Mouse (Mus musculus) MEL (cell line): ENCODE data around the gene Ip6k3. TPM values are rescaled to one million over a fixed set of nuclear protein-coding genes. Genes with fewer than 3 reads are reported as not detected.

ENCODE experiments used
- DNase-seq: peaks from one replicate; pipeline ENCODE4 v3.0.0; 2011; ENCODE audit warnings: low read depth, low spot score
- H3K27ac ChIP-seq: 2 replicates; pipeline ENCODE4 v1.5.1; 2012; ENCODE audit warnings: low read depth, mild to moderate bottlenecking, control low read depth, low read length, moderate library complexity; ENCODE audit not compliant: control insufficient read depth
- H3K27me3 ChIP-seq, 2 experiments: fragments of 150-350 bp in 1 of 2; sonication (generic) in 1 of 2; 2 replicates each; pipeline ENCODE4 v1.6.1; 2012; ENCODE audit warnings: low read length in 2 of 2, mild to moderate bottlenecking in 2 of 2, improper control_type of control experiment in 1 of 2, moderate library complexity in 1 of 2; ENCODE audit not compliant: insufficient read depth in 2 of 2, control insufficient read depth in 1 of 2
- H3K36me3 ChIP-seq, 2 experiments: 2 replicates each; pipeline ENCODE4 v1.6.1; 2012 to 2014; ENCODE audit warnings: low read length in 2 of 2, improper control_type of control experiment in 1 of 2, inconsistent platforms in 1 of 2, mild to moderate bottlenecking in 1 of 2; ENCODE audit not compliant: insufficient read depth in 2 of 2, control insufficient read depth in 1 of 2
- H3K4me1 ChIP-seq, 2 experiments: fragments of 150-350 bp in 1 of 2; sonication (generic) in 1 of 2; 2 replicates each; pipeline ENCODE4 v1.6.1; 2012; ENCODE audit warnings: low read length in 2 of 2, improper control_type of control experiment in 1 of 2, mild to moderate bottlenecking in 1 of 2; ENCODE audit not compliant: insufficient read depth in 2 of 2, control insufficient read depth in 1 of 2
- H3K4me3 ChIP-seq, 2 experiments: fragments of 150-350 bp in 1 of 2; sonication (generic) in 1 of 2; 2 replicates each; pipeline ENCODE4 v1.5.1; 2012; ENCODE audit warnings: low read depth in 2 of 2, low read length in 2 of 2, mild to moderate bottlenecking in 2 of 2, moderate library complexity in 2 of 2, control low read depth in 1 of 2, improper control_type of control experiment in 1 of 2; ENCODE audit not compliant: control insufficient read depth in 1 of 2, insufficient read depth in 1 of 2
- H3K79me2 ChIP-seq: 2 replicates; pipeline ENCODE4 v1.6.1; 2012; ENCODE audit warnings: mild to moderate bottlenecking, low read length, moderate library complexity; ENCODE audit not compliant: control insufficient read depth, poor library complexity, insufficient read depth
- H3K9ac ChIP-seq: 2 replicates; pipeline ENCODE4 v1.6.1; 2012; ENCODE audit warnings: low read depth, mild to moderate bottlenecking, control low read depth, low read length, moderate library complexity; ENCODE audit not compliant: control insufficient read depth, poor library complexity, severe bottlenecking
- H3K9me3 ChIP-seq: fragments of 150-350 bp; sonication (generic); replicated peaks from 2 replicates; pipeline ENCODE4 v1.6.1; 2012; ENCODE audit warnings: mild to moderate bottlenecking, low read length, improper control_type of control experiment, moderate library complexity; ENCODE audit not compliant: insufficient read depth
- BHLHE40 ChIP-seq: IDR thresholded peaks from 2 replicates; pipeline ENCODE4 v1.6.1; 2012; ENCODE audit warnings: low read depth, mild to moderate bottlenecking, inconsistent platforms, low read length, improper control_type of control experiment, borderline replicate concordance
- CHD1 ChIP-seq: IDR thresholded peaks from 2 replicates; pipeline ENCODE4 v1.6.1; 2012; ENCODE audit warnings: low read depth, mild to moderate bottlenecking, inconsistent platforms, low read length, improper control_type of control experiment
- CTCF ChIP-seq, 3 experiments: IDR thresholded peaks in 2 of 3; conservative IDR thresholded peaks in 1 of 3; 2 replicates each; pipeline ENCODE4 v1.5.1; 2011 to 2012; ENCODE audit warnings: low read length in 3 of 3, low read depth in 2 of 3, mild to moderate bottlenecking in 2 of 3, improper control_type of control experiment in 1 of 3, inconsistent platforms in 1 of 3, mixed read lengths in 1 of 3, moderate library complexity in 1 of 3; ENCODE audit not compliant: control insufficient read depth in 1 of 3, insufficient read depth in 1 of 3, poor library complexity in 1 of 3, severe bottlenecking in 1 of 3
- ELF1 ChIP-seq: IDR thresholded peaks from 2 replicates; pipeline ENCODE4 v1.6.1; 2014; ENCODE audit warnings: low read depth, mild to moderate bottlenecking, inconsistent platforms, low read length, improper control_type of control experiment, moderate library complexity
- EP300 ChIP-seq, 2 experiments: IDR thresholded peaks; 2 replicates each; pipeline ENCODE4 v1.6.1; 2011; ENCODE audit warnings: improper control_type of control experiment in 2 of 2, low read length in 2 of 2, low read depth in 1 of 2, mild to moderate bottlenecking in 1 of 2
- ETS1 ChIP-seq: IDR thresholded peaks from 2 replicates; pipeline ENCODE4 v1.6.1; 2012; ENCODE audit warnings: low read depth, mild to moderate bottlenecking, inconsistent platforms, low read length, improper control_type of control experiment, moderate library complexity
- GATA1 ChIP-seq: IDR thresholded peaks from 2 replicates; pipeline ENCODE4 v1.6.1; 2011; ENCODE audit warnings: low read depth, low read length, improper control_type of control experiment
- HCFC1 ChIP-seq: IDR thresholded peaks from 2 replicates; pipeline ENCODE4 v1.6.1; 2012; ENCODE audit warnings: low read depth, mild to moderate bottlenecking, inconsistent platforms, low read length, improper control_type of control experiment, moderate library complexity
- KAT2A ChIP-seq: conservative IDR thresholded peaks from 2 replicates; pipeline ENCODE4 v1.6.1; 2012; ENCODE audit warnings: low read depth, low read length, improper control_type of control experiment, inconsistent platforms
- MAFK ChIP-seq: IDR thresholded peaks from 2 replicates; pipeline ENCODE4 v1.6.1; 2011; ENCODE audit warnings: low read depth, mild to moderate bottlenecking, low read length, improper control_type of control experiment, borderline replicate concordance
- MAX ChIP-seq: IDR thresholded peaks from 2 replicates; pipeline ENCODE4 v1.6.1; 2011; ENCODE audit warnings: low read length, improper control_type of control experiment
- MAZ ChIP-seq: IDR thresholded peaks from 2 replicates; pipeline ENCODE4 v1.6.1; 2012; ENCODE audit warnings: low read depth, mild to moderate bottlenecking, inconsistent platforms, low read length, improper control_type of control experiment
- MEF2A ChIP-seq: IDR thresholded peaks from 2 replicates; pipeline ENCODE4 v1.6.1; 2014; ENCODE audit warnings: low read depth, mild to moderate bottlenecking, inconsistent platforms, low read length, improper control_type of control experiment; ENCODE audit not compliant: poor library complexity, insufficient replicate concordance, severe bottlenecking; ENCODE audit errors: extremely low read depth
- MXI1 ChIP-seq: IDR thresholded peaks from 2 replicates; pipeline ENCODE4 v1.6.1; 2011; ENCODE audit warnings: mild to moderate bottlenecking, low read depth, low read length, improper control_type of control experiment
- MYB ChIP-seq: IDR thresholded peaks from 2 replicates; pipeline ENCODE4 v1.6.1; 2011; ENCODE audit warnings: mild to moderate bottlenecking, low read depth, low read length, improper control_type of control experiment
- MYC ChIP-seq: IDR thresholded peaks from 2 replicates; pipeline ENCODE4 v1.6.1; 2011; ENCODE audit warnings: low read depth, mild to moderate bottlenecking, low read length, improper control_type of control experiment, moderate library complexity
- NELFE ChIP-seq: IDR thresholded peaks from 2 replicates; pipeline ENCODE4 v1.6.1; 2011; ENCODE audit warnings: low read depth, low read length, improper control_type of control experiment
- NRF1 ChIP-seq: IDR thresholded peaks from 2 replicates; pipeline ENCODE4 v1.6.1; 2014; ENCODE audit warnings: low read depth, mild to moderate bottlenecking, inconsistent platforms, low read length, improper control_type of control experiment, moderate library complexity; ENCODE audit not compliant: poor library complexity, insufficient read depth, severe bottlenecking
- POLR2A ChIP-seq, 2 experiments: IDR thresholded peaks; 2 replicates each; pipeline ENCODE4 v1.6.1; 2011 to 2012; ENCODE audit warnings: low read length in 2 of 2, mild to moderate bottlenecking in 2 of 2, control low read depth in 1 of 2, improper control_type of control experiment in 1 of 2, low read depth in 1 of 2, moderate library complexity in 1 of 2; ENCODE audit not compliant: control insufficient read depth in 1 of 2, insufficient read depth in 1 of 2, poor library complexity in 1 of 2
- POLR2AphosphoS2 ChIP-seq: IDR thresholded peaks from 2 replicates; pipeline ENCODE4 v1.6.1; 2011; ENCODE audit warnings: low read length, improper control_type of control experiment
- POLR2AphosphoS5 ChIP-seq: IDR thresholded peaks from 2 replicates; pipeline ENCODE4 v1.6.1; 2012; ENCODE audit warnings: low read depth, borderline replicate concordance, mild to moderate bottlenecking, inconsistent platforms, low read length, moderate library complexity, mixed read lengths
- RCOR1 ChIP-seq: IDR thresholded peaks from 2 replicates; pipeline ENCODE4 v1.6.1; 2012; ENCODE audit warnings: low read depth, mild to moderate bottlenecking, inconsistent platforms, low read length, improper control_type of control experiment
- SIN3A ChIP-seq: IDR thresholded peaks from 2 replicates; pipeline ENCODE4 v1.6.1; 2012; ENCODE audit warnings: low read length, improper control_type of control experiment, inconsistent platforms
- TAL1 ChIP-seq: IDR thresholded peaks from 2 replicates; pipeline ENCODE4 v1.6.1; 2012; ENCODE audit warnings: mild to moderate bottlenecking, inconsistent platforms, low read length, moderate library complexity, mixed read lengths
- USF2 ChIP-seq, 2 experiments: IDR thresholded peaks; 2 replicates each; pipeline ENCODE4 v1.6.1; 2011 to 2012; ENCODE audit warnings: improper control_type of control experiment in 2 of 2, low read length in 2 of 2, borderline replicate concordance in 1 of 2, inconsistent platforms in 1 of 2, low read depth in 1 of 2, mild to moderate bottlenecking in 1 of 2; ENCODE audit not compliant: insufficient read depth in 1 of 2
- ZKSCAN1 ChIP-seq: IDR thresholded peaks from 2 replicates; pipeline ENCODE4 v1.6.1; 2012; ENCODE audit warnings: low read depth, mild to moderate bottlenecking, inconsistent platforms, low read length, improper control_type of control experiment, moderate library complexity
- ZMIZ1 ChIP-seq: IDR thresholded peaks from 2 replicates; pipeline ENCODE4 v1.6.1; 2012; ENCODE audit warnings: low read depth, mild to moderate bottlenecking, inconsistent platforms, low read length, improper control_type of control experiment, moderate library complexity
- polyA plus RNA-seq, 2 experiments: library from polyadenylated mRNA; stranded (reverse) in 1 of 2; unstranded in 1 of 2; fragments of >175 nt in 1 of 2; fragments of >200 nt in 1 of 2; gene quantifications; 2 replicates each; pipeline versions ENCODE4 v1.2.1 to v1.2.4; 2012; ENCODE audit warnings: low replicate concordance in 2 of 2, low read depth in 1 of 2; ENCODE audit not compliant: insufficient read length in 2 of 2, insufficient read depth in 1 of 2, missing spikeins in 1 of 2
- total RNA-seq: library from RNA; depleted of rRNA; stranded (reverse); fragments of 300-350 nt; gene quantifications from 2 replicates; pipeline ENCODE4 v1.2.3, GENCODE M21; 2012

Gene Ip6k3
- total and polyA plus RNA-seq, 3 experiments, result not detected

DNA sequence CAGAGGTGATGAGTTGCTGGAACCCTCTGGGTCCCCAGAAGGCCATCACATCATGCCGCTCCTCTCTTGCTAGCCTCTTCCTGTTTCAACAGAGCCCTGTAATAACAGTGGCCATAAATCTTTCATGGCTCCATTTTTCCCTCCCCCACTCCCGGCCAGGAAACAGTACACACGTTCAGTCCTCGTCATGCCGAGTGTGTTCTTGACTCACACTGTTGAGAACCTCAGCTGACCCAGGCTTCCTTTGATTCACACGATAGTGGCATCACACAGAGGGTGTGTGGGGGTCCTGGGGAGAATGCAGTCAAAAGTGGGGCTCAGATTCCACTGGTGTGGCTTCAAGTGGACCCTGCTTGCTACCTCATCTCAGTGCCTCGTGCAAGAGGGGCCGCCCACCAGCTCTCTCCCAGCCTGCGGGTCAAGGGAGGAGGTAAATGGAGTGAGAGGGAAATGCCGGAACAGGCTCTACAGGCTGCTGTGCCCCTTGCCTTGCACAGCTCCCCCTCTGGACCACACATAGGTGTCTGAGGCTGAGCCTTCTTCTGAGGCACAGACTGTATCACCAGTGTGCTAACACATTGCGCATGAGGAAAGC, 39.6 kb upstream of the Ip6k3 start:
- TF ChIP-seq ETS1 (no peak), ELF1 (no peak)
- peaks cover 19% of the 10 kb centered on the region for H3K79me2 ChIP-seq
- H3K4me1 ChIP-seq, result peaks cover 3 to 11% of the 10 kb centered on the region in 2 experiments; a peak in 2 of 4 replicates
- DNase-seq, result no peak
- no peak overlapping the region for H3K4me3 ChIP-seq
- no peak overlapping the region for H3K27ac ChIP-seq
- H3K9ac ChIP-seq, result no peak overlapping the region
- H3K27me3 ChIP-seq, result no peaks in the 10 kb centered on the region; a peak in 1 of 4 replicates
- H3K9me3 ChIP-seq, result no peaks in the 10 kb centered on the region
- H3K36me3 ChIP-seq, result peaks cover 0 to 10% of the 10 kb centered on the region in 2 experiments; a peak in 2 of 4 replicates

DNA sequence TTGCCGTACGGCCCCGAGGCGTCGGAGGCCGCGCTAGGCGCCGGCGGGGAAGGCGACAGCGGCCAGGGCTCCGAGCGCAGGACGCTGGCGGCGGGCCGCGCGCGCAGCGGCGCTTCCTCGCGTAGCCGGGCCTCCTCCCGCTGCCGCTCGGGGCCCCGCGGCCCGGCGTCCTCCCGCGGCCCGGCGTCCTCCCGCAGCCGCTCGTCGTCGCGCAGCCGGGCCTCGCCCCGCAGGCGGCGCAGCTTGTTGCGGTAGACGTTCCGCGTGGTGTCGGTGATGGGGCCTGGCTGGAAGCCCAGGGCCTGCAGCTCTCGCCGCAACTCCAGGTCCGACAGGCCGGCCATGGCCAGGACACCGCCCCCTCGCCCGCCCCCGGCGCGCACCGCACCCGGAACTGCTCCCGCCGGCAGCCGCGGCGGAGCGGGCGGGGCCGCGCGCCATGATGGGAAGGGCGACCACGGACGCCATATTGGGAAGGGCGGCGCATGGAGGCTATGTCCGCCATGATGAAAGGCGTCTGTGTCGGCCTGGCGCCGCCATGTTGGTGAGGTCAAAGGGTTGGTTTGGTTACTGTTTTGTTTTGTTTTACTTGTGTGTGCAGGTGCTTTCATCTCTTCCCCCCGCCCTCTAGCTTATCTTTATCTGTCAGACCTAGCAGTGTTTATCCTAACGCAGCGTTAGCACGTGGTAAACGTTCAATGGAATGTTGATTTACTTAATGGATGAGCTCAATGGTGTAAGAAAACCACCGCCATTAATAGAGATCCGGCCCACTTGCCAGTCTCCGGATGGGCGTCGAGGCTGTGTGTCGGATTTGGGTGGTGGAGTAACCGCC, 36.7 kb upstream of the Ip6k3 start, which contains the start of gene Lemd2:
Gene Lemd2, minus strand, starts transcription at position 395 of the 835 bp plus-strand sequence.
- Histone ChIP-seq H3K36me3 (peaks cover 0 to 10% of the 10 kb centered on the region in 2 experiments; a peak in 2 of 4 replicates), H3K27ac (peak within 1 kb of the TSS; percentile 70), H3K4me1 (peaks cover 3 to 15% of the 10 kb centered on the region in 2 experiments; a peak in 3 of 4 replicates), H3K9ac (peak within 1 kb of the TSS; percentile 98), H3K27me3 (no peaks in the 10 kb centered on the region), H3K9me3 (no peaks in the 10 kb centered on the region), H3K4me3 (peak within 1 kb of the TSS; percentile 83 to 98), H3K79me2 (peaks cover 21% of the 10 kb centered on the region)
- peak; percentile 95 for DNase-seq
- TF ChIP-seq SIN3A, result peak; percentile 82
- TF ChIP-seq NELFE, result peak; percentile 79
- no peak for TF ChIP-seq MYB
- peak; percentile 93 for TF ChIP-seq ELF1
- peak; percentile 74 for TF ChIP-seq NRF1
- TF ChIP-seq POLR2A (IDR thresholded peaks at IDR 0.05; ENCODE audit: control insufficient read depth in 1 of 2, insufficient read depth in 1 of 2, low read depth in 1 of 2, low read length in 2 of 2, poor library complexity in 1 of 2), result peak; percentile 70 to 75; a peak in 3 of 4 replicates
- peak; percentile 97 for TF ChIP-seq RCOR1
- peak; percentile 56; the same call in 1 of the 2 replicates for TF ChIP-seq POLR2AphosphoS5
- peak; percentile 76 for TF ChIP-seq MAX
- TF ChIP-seq CTCF (IDR thresholded peaks at IDR 0.05 in 2 of 3, conservative IDR thresholded peaks at IDR 0.05 in 1 of 3; ENCODE audit: control insufficient read depth in 1 of 3, insufficient read depth in 1 of 3, low read depth in 2 of 3, low read length in 3 of 3, poor library complexity in 1 of 3, severe bottlenecking in 1 of 3), result no peak
- TF ChIP-seq MAFK, result no peak
- TF ChIP-seq USF2 (IDR thresholded peaks at IDR 0.05; ENCODE audit: borderline replicate concordance in 1 of 2, insufficient read depth in 1 of 2, low read depth in 1 of 2, low read length in 2 of 2), result no peak
- TF ChIP-seq ZKSCAN1, result no peak
- TF ChIP-seq CHD1, result no peak
- TF ChIP-seq MEF2A, result no peak
- peak; percentile 63; the same call in 1 of the 2 replicates for TF ChIP-seq ZMIZ1
- TF ChIP-seq MAZ, result peak; percentile 95
- peak; percentile 78; the same call in 1 of the 2 replicates for TF ChIP-seq MXI1
- peak; percentile 82 for TF ChIP-seq MYC
- no peak; the same call in 1 of the 2 replicates for TF ChIP-seq BHLHE40
- peak in 1 of 2 experiments; percentile 47; a peak in 2 of 4 replicates for TF ChIP-seq EP300 (IDR thresholded peaks at IDR 0.05; ENCODE audit: low read depth in 1 of 2, low read length in 2 of 2)
- TF ChIP-seq KAT2A, result peak; percentile 81; the same call in 1 of the 2 replicates
- no peak for TF ChIP-seq TAL1
- peak; percentile 96 for TF ChIP-seq HCFC1
- no peak for TF ChIP-seq GATA1
- 0 out of 2 replicates have a peak, but pooled peaks have one; percentile 30 for TF ChIP-seq POLR2AphosphoS2
